23 mouse cellular contexts compared by ENCODE assay signal in genomic region chr3:51249460-51249859, GRCm38 (mm10). TPM values are rescaled to one million over a fixed set of nuclear protein-coding genes. Genes with fewer than 3 reads are reported as not detected.
DNase-seq lines count a peak whose midpoint lies in the region; TF ChIP-seq lines count a peak whose summit lies in the region.
"Had no signal": no experiment of that assay in that cellular context is flagged by ENCODE, and none has a peak within 500 bp of the region (broad histone marks: within the 10 kb centered on the region; RNA-seq: fewer than 3 reads in every experiment).

No protein-coding gene starts in this region.

- peaks cover 5% of the 10 kb centered on the region in 2 experiments; a peak in 3 of 4 replicates for H3K4me1 ChIP-seq in ES-E14 (ENCODE audit: control insufficient read depth in 2 of 2, insufficient read depth in 2 of 2, low read length in 2 of 2, poor library complexity in 1 of 2)
- H3K4me1 ChIP-seq: embryonic facial prominence, embryonic 12.5 days; embryonic facial prominence, embryonic 15.5 days; hindbrain, embryonic 10.5 days had no signal

- in situ Hi-C loops in ES-E14 (cut with MboI; ENCODE audit: low sequenced_read_pairs in 2 of 2, unreplicated experiment in 2 of 2) = no loop called here

- no peak overlapping the region for H3K4me3 ChIP-seq in ES-E14 (ENCODE audit: insufficient read depth in 1 of 2, low read depth in 1 of 2, low read length in 2 of 2, poor library complexity in 1 of 2, severe bottlenecking in 1 of 2)
- H3K4me3 ChIP-seq in myocyte = no peak overlapping the region
- H3K4me3 ChIP-seq: embryonic facial prominence, embryonic 12.5 days; embryonic facial prominence, embryonic 15.5 days; gastrocnemius, adult 2 months; hindbrain, embryonic 10.5 days had no signal

- no peak overlapping the region for H3K9ac ChIP-seq in ES-E14 (ENCODE audit: insufficient read depth, low read depth, low read length, poor library complexity, severe bottlenecking)
- H3K9ac ChIP-seq: embryonic facial prominence, embryonic 12.5 days; embryonic facial prominence, embryonic 15.5 days; forebrain, postnatal 0 days; hindbrain, embryonic 14.5 days had no signal

- H3ac ChIP-seq in myocyte (ENCODE audit: control insufficient read depth, insufficient read length) = no peak overlapping the region

- DNase-seq in heart, adult 11 months = peak; percentile 74
- DNase-seq in heart, postnatal 25 days (ENCODE audit: low spot score) = no peak
- DNase-seq in ES-E14 (ENCODE audit: low read depth, low spot score) = peak; percentile 33
- DNase-seq in left cerebral cortex, postnatal 4 days = no peak
- no peak for DNase-seq in left cerebral cortex, adult 8-10 months (ENCODE audit: low spot score in 2 of 2)
- DNase-seq: adrenal gland, adult 2 months; adrenal gland, postnatal 14 days; cerebellum, adult 11 months; cerebellum, adult 2 months; cerebellum, adult 9-11 months; cerebellum, postnatal 25 days; forebrain, postnatal 0 days; gastrocnemius, adult 2 months; gastrocnemius, postnatal 14 days; heart, adult 18-20 months; heart, postnatal 36 days had no signal

- intact Hi-C loops in heart, postnatal 25 days (cut with DNase I) = no loop called here
- intact Hi-C loops in left cerebral cortex, postnatal 4 days (cut with DNase I) = no loop called here

- no peak for TF ChIP-seq POLR2A in myocyte (IDR thresholded peaks at IDR 0.05; ENCODE audit: insufficient read length, low read depth)

- H3K79me2 ChIP-seq in myocyte (ENCODE audit: control insufficient read depth, insufficient read depth) = peaks cover 16% of the 10 kb centered on the region

- H3K9me3 ChIP-seq in ES-E14 (ENCODE audit: control insufficient read depth, insufficient read depth, low read depth, low read length) = no peaks in the 10 kb centered on the region
- H3K9me3 ChIP-seq: embryonic facial prominence, embryonic 12.5 days; embryonic facial prominence, embryonic 15.5 days; hindbrain, embryonic 10.5 days had no signal

- H3K27me3 ChIP-seq in myocyte (ENCODE audit: control insufficient read depth, insufficient read depth, insufficient read length) = no peaks in the 10 kb centered on the region
- H3K27me3 ChIP-seq: embryonic facial prominence, embryonic 12.5 days; embryonic facial prominence, embryonic 15.5 days had no signal

- peaks cover 39% of the 10 kb centered on the region for H3K36me3 ChIP-seq in ES-E14 (ENCODE audit: control insufficient read depth, insufficient read depth, low read length, poor library complexity, severe bottlenecking)
- peaks cover 33% of the 10 kb centered on the region for H3K36me3 ChIP-seq in myocyte (ENCODE audit: control insufficient read depth, insufficient read depth)

- H3K4me2 ChIP-seq in myocyte (ENCODE audit: low read depth) = no peak overlapping the region
- H3K4me2 ChIP-seq: embryonic facial prominence, embryonic 12.5 days; embryonic facial prominence, embryonic 15.5 days; heart, embryonic 11.5 days; hindbrain, embryonic 14.5 days had no signal

- H3K27ac ChIP-seq in ES-E14 (ENCODE audit: insufficient read depth, low read depth, low read length, poor library complexity, severe bottlenecking) = no peak overlapping the region
- H3K27ac ChIP-seq: embryonic facial prominence, embryonic 12.5 days; embryonic facial prominence, embryonic 15.5 days; gastrocnemius, adult 2 months; hindbrain, embryonic 10.5 days; hindbrain, embryonic 14.5 days; hindbrain, postnatal 0 days had no signal

TF ChIP-seq in ES-E14, 5 proteins besides CTCF, POLR2A, EP300 and RAD21:
- no peak for TF ChIP-seq HCFC1 (IDR thresholded peaks at IDR 0.05; ENCODE audit: borderline replicate concordance, insufficient read depth, low read length)
- TF ChIP-seq MAFK (IDR thresholded peaks at IDR 0.05; ENCODE audit: insufficient read depth, low read depth, low read length) = no peak
- TF ChIP-seq ZC3H11A (IDR thresholded peaks at IDR 0.05; ENCODE audit: borderline replicate concordance, low read depth, low read length) = no peak
- no peak for TF ChIP-seq CHD2 (IDR thresholded peaks at IDR 0.05; ENCODE audit: low read depth, low read length)
- TF ChIP-seq ZNF384 (IDR thresholded peaks at IDR 0.05; ENCODE audit: low read depth, low read length) = no peak

TF ChIP-seq in myocyte, 11 proteins besides CTCF, POLR2A, EP300 and RAD21:
- TF ChIP-seq POLR2AphosphoS2 (IDR thresholded peaks at IDR 0.05; ENCODE audit: insufficient read length, low read depth) (peak; percentile 33), MYOG (IDR thresholded peaks at IDR 0.05; ENCODE audit: control insufficient read depth in 1 of 3, insufficient read depth in 1 of 3, insufficient read length in 2 of 3, low read depth in 2 of 3) (no peak)
TF ChIP-seq in myocyte: peak in this region for 1.

RNA-seq across cellular contexts. Expression of gene Noct, which starts 25.2 kb away (rescaled TPM):
- total RNA-seq in heart, postnatal 25 days (2021) = 10 to 100 TPM; 30.2 to 49.7 TPM
- 39.3 and 53.4 TPM in 2 replicates for total RNA-seq in ES-E14 (2012; rRNA removed)
- 7.2 TPM for polyA plus RNA-seq in myocyte (2012; fragmentation: generic; extraction: Trizol)
- 10 to 100 TPM; 40.4 to 42.1 TPM for total RNA-seq in left cerebral cortex, postnatal 4 days (2021)
- total RNA-seq in left cerebral cortex, adult 8-10 months (2022) = 10 to 100 TPM; 43.4 to 46.2 (median 44.4) TPM

Comparison
In these comparisons a context has a peak if more than half of its experiments do, and no peak if none do; other contexts are left out.
1. DNase-seq: peak in heart, adult 11 months (single experiment) and ES-E14 (single experiment); none in heart, postnatal 25 days (single experiment), left cerebral cortex, postnatal 4 days (single experiment) and left cerebral cortex, adult 8-10 months (0 of 2).